Mouse (Mus musculus): Measurements from ENCODE around the gene Agpat1. TPM values are rescaled to one million over a fixed set of nuclear protein-coding genes. Genes with fewer than 3 reads are reported as not detected.

Gene Agpat1
- total and polyA plus RNA-seq, 3 experiments: 11.2 to 47.4 (median 44.4) TPM

- H3K9me3 ChIP-seq (replicated peaks; ENCODE audit: low read length): no peaks in the 10 kb centered on the region
- H3K4me1 ChIP-seq (ENCODE audit: control insufficient read depth in 1 of 2, insufficient read depth in 2 of 2): peaks cover 0 to 15% of the 10 kb centered on the region in 2 experiments; a peak in 2 of 4 replicates
- H3K79me2 ChIP-seq (replicated peaks; ENCODE audit: control insufficient read depth, extremely low read depth, insufficient read depth, poor library complexity, severe bottlenecking): no peaks in the 10 kb centered on the region; the same call in 1 of the 2 replicates
- no peak overlapping the region for H3K4me3 ChIP-seq (replicated peaks in 1 of 3; ENCODE audit: low read depth in 2 of 3, low read length in 2 of 3, poor library complexity in 1 of 3)
- H3K27me3 ChIP-seq (replicated peaks): peaks cover 6% of the 10 kb centered on the region
- in situ Hi-C loops (cut with MboI; ENCODE audit: low pct_ligation_motif_present, low pct_unique_long_range_greater_than_20kb, low sequenced_read_pairs): no loop called here
- H3K36me3 ChIP-seq (replicated peaks in 1 of 2; ENCODE audit: control insufficient read depth in 1 of 2, insufficient read depth in 1 of 2, low read length in 1 of 2): no peaks in the 10 kb centered on the region
- dilution Hi-C loops (cut with MboI; ENCODE audit: extremely low pct_ligation_motif_present, extremely low pct_unique_long_range_greater_than_20kb, low sequenced_read_pairs): no loop called here
- H3K9ac ChIP-seq (ENCODE audit: insufficient read depth, low read depth): no peak overlapping the region
- no peak for DNase-seq (ENCODE audit: extremely low read depth)
- no peak overlapping the region for H3K27ac ChIP-seq (ENCODE audit: insufficient read depth, low read depth)
- no peak overlapping the region for H3K4me2 ChIP-seq (ENCODE audit: insufficient read depth, low read depth, poor library complexity, severe bottlenecking)
- TF ChIP-seq POLR2A (IDR thresholded peaks at IDR 0.05; ENCODE audit: low read depth, low read length) (no peak), NELFE (IDR thresholded peaks at IDR 0.05; ENCODE audit: low read depth, low read length) (no peak), MAFK (IDR thresholded peaks at IDR 0.05; ENCODE audit: insufficient replicate concordance, low read length) (no peak), PAX5 (IDR thresholded peaks at IDR 0.05; ENCODE audit: low read length) (no peak), IRF4 (IDR thresholded peaks at IDR 0.05; ENCODE audit: low read depth, low read length) (no peak), TCF12 (IDR thresholded peaks at IDR 0.05; ENCODE audit: low read depth, low read length) (no peak), USF2 (conservative IDR thresholded peaks at IDR 0.05; ENCODE audit: low read depth, low read length) (no peak), ELF1 (IDR thresholded peaks at IDR 0.05; ENCODE audit: low read depth, low read length) (no peak), MAZ (IDR thresholded peaks at IDR 0.05; ENCODE audit: low read depth, low read length) (no peak), NRF1 (IDR thresholded peaks at IDR 0.05; ENCODE audit: low read depth, low read length) (no peak), MAX (IDR thresholded peaks at IDR 0.05; ENCODE audit: low read length) (no peak), KAT2A (IDR thresholded peaks at IDR 0.05; ENCODE audit: insufficient replicate concordance, low read length) (no peak), CHD2 (IDR thresholded peaks at IDR 0.05; ENCODE audit: low read length) (no peak), POLR2AphosphoS2 (IDR thresholded peaks at IDR 0.05; ENCODE audit: low read depth, low read length) (no peak), UBTF (IDR thresholded peaks at IDR 0.05; ENCODE audit: low read depth, low read length) (no peak), RCOR1 (conservative IDR thresholded peaks at IDR 0.05; ENCODE audit: low read depth, low read length) (no peak), ZC3H11A (IDR thresholded peaks at IDR 0.05; ENCODE audit: low read depth, low read length) (no peak), HCFC1 (IDR thresholded peaks at IDR 0.05; ENCODE audit: low read depth, low read length) (no peak)
Measured at GRCm38 (mm10) chr17:34585121-34585520, 18.9 kb upstream of the Agpat1 start.

DNA sequence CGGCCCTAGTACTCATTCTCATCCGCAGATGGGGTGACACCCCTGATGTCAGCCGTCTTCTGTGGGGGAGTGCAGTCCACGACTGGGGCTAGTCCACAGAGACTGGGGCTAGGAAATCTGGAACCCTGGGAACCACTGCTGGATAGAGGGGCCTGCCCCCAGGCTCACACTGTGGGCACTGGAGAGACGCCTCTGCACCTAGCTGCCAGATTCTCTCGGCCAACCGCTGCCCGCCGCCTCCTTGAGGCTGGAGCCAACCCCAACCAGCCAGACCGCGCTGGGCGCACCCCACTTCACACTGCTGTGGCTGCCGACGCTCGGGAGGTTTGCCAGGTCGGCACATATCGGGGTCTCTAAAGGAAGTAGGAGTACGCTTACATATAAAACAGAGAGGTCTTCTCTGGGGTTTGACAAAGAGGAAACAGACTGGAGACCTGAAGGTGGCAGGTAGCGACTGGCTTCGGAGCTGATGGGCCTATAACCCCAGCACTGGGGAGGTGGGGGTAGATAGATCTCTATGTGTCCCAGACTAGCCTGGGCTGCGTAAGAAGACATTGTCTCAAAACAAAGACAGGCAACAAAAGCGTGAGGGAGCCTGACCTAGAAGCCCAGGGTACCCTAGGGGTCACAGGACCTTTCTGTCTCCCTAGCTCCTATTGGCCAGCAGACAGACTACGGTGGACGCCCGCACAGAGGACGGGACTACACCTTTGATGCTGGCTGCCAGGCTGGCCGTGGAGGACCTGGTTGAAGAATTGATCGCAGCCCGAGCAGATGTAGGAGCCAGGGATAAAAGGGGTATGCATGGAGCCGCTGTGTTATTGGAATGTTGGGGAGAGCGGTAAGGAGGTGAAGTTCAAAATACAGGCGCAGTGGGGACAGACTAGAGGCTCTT, 17.9 kb upstream of the Agpat1 start:
- Histone ChIP-seq H3K27me3 (replicated peaks) (peaks cover 4% of the 10 kb centered on the region), H3K36me3 (replicated peaks in 1 of 2; ENCODE audit: control insufficient read depth in 1 of 2, insufficient read depth in 1 of 2, low read length in 1 of 2) (no peaks in the 10 kb centered on the region), H3K9ac (ENCODE audit: insufficient read depth, low read depth) (no peak overlapping the region), H3K27ac (ENCODE audit: insufficient read depth, low read depth) (no peak overlapping the region), H3K79me2 (replicated peaks; ENCODE audit: control insufficient read depth, extremely low read depth, insufficient read depth, poor library complexity, severe bottlenecking) (no peaks in the 10 kb centered on the region; the same call in 1 of the 2 replicates), H3K9me3 (replicated peaks; ENCODE audit: low read length) (no peaks in the 10 kb centered on the region), H3K4me3 (replicated peaks in 1 of 3; ENCODE audit: low read depth in 2 of 3, low read length in 2 of 3, poor library complexity in 1 of 3) (peak overlapping the region in 1 of 3 experiments; percentile 82), H3K4me1 (ENCODE audit: control insufficient read depth in 1 of 2, insufficient read depth in 2 of 2) (peaks cover 3 to 25% of the 10 kb centered on the region in 2 experiments; a peak in 2 of 4 replicates), H3K4me2 (ENCODE audit: insufficient read depth, low read depth, poor library complexity, severe bottlenecking) (peak overlapping the region; percentile 77; the same call in 1 of the 2 replicates)
- dilution Hi-C loops (cut with MboI; ENCODE audit: extremely low pct_ligation_motif_present, extremely low pct_unique_long_range_greater_than_20kb, low sequenced_read_pairs): no loop called here
- no peak for TF ChIP-seq JUND (conservative IDR thresholded peaks at IDR 0.05; ENCODE audit: low read depth, low read length)
- no peak for TF ChIP-seq USF1 (IDR thresholded peaks at IDR 0.05; ENCODE audit: low read depth, low read length)
- no peak for TF ChIP-seq MAX (IDR thresholded peaks at IDR 0.05; ENCODE audit: low read length)
- no peak for TF ChIP-seq ZKSCAN1 (IDR thresholded peaks at IDR 0.05; ENCODE audit: borderline replicate concordance, low read depth, low read length)
- TF ChIP-seq POLR2AphosphoS2 (IDR thresholded peaks at IDR 0.05; ENCODE audit: low read depth, low read length): no peak
- no peak for TF ChIP-seq RAD21 (IDR thresholded peaks at IDR 0.05; ENCODE audit: low read depth, low read length)
- TF ChIP-seq MAZ (IDR thresholded peaks at IDR 0.05; ENCODE audit: low read depth, low read length): no peak
- no peak for TF ChIP-seq UBTF (IDR thresholded peaks at IDR 0.05; ENCODE audit: low read depth, low read length)
- in situ Hi-C loops (cut with MboI; ENCODE audit: low pct_ligation_motif_present, low pct_unique_long_range_greater_than_20kb, low sequenced_read_pairs): no loop called here
- no peak for DNase-seq (ENCODE audit: extremely low read depth)
